Mouse (Mus musculus) liver, embryonic 12.5 days (tissue): ENCODE measurements around the gene Tbxas1. TPM values are rescaled to one million over a fixed set of nuclear protein-coding genes. Genes with fewer than 3 reads are reported as not detected.
A peak's percentile ranks its signal among the peaks of the same experiment; 100 is the strongest.

ENCODE experiments used
- ATAC-seq: fragments of 200-750 bp; cut with Nextera tagmentation; 2 replicates; pipeline ENCODE4 v1.8.0; 2017; ENCODE audit warnings: moderate number of reproducible peaks, mild to moderate bottlenecking, moderate library complexity
- H3K27ac ChIP-seq: fragments of 300-500 bp; sonication (generic); 2 replicates; pipeline ENCODE4 v1.5.1; 2016; ENCODE audit warnings: mild to moderate bottlenecking
- H3K27me3 ChIP-seq: fragments of 300-500 bp; sonication (generic); replicated peaks from 2 replicates; pipeline ENCODE4 v1.6.1; 2016; ENCODE audit warnings: mild to moderate bottlenecking, moderate library complexity
- H3K36me3 ChIP-seq: fragments of 300-500 bp; sonication (generic); 2 replicates; pipeline ENCODE4 v1.6.1; 2016; ENCODE audit warnings: mild to moderate bottlenecking, moderate library complexity
- H3K4me1 ChIP-seq: fragments of 300-500 bp; sonication (generic); 2 replicates; pipeline ENCODE4 v1.6.1; 2016
- H3K4me2 ChIP-seq: fragments of 300-500 bp; sonication (generic); 2 replicates; pipeline ENCODE4 v1.6.1; 2016; ENCODE audit warnings: mild to moderate bottlenecking, moderate library complexity
- H3K4me3 ChIP-seq: fragments of 300-500 bp; sonication (generic); 2 replicates; pipeline ENCODE4 v1.5.1; 2016; ENCODE audit warnings: mild to moderate bottlenecking, moderate library complexity
- H3K9ac ChIP-seq: fragments of 300-500 bp; sonication (generic); 2 replicates; pipeline ENCODE4 v1.6.1; 2016; ENCODE audit warnings: mild to moderate bottlenecking, moderate library complexity
- H3K9me3 ChIP-seq: fragments of 300-500 bp; sonication (generic); replicated peaks from 2 replicates; pipeline ENCODE4 v1.6.1; 2016; ENCODE audit warnings: mild to moderate bottlenecking, moderate library complexity
- WGBS: fragments of 180-500 bp; shearing (Covaris S2); methylation state at CpG from one replicate; pipeline ENCODE4 v1.1.7; 2016; ENCODE audit not compliant: insufficient replicate concordance; 5-methylcytosine and 5-hydroxymethylcytosine counted together
- polyA plus RNA-seq: library from polyadenylated mRNA; unstranded; fragments of >200 nt; fragmentation: Nextera tagmentation; extraction: Ambion mirVana; gene quantifications from 2 replicates; pipeline ENCODE4 v1.2.1, GENCODE M21; 2016

Tbxas1 gene
- polyA plus RNA-seq, 1 experiment from 2014 or later: 12.9 TPM

- Histone ChIP-seq H3K4me2 (peak overlapping the region; percentile 51), H3K9ac (peak overlapping the region; percentile 47), H3K27ac (peak overlapping the region; percentile 100), H3K27me3 (peaks cover 17% of the 10 kb centered on the region; the same call in 1 of the 2 replicates), H3K4me3 (peak overlapping the region; percentile 26), H3K36me3 (no peaks in the 10 kb centered on the region), H3K4me1 (peaks cover 81% of the 10 kb centered on the region), H3K9me3 (no peaks in the 10 kb centered on the region)
- no peak for ATAC-seq
- 37% methylated on average over 7 of the region's 7 CpGs for WGBS
Measured at GRCm38 (mm10) chr6:38925719-38926118, 50.5 kb downstream of the Tbxas1 start.

GRCm38 (mm10) chr6:38926135-38926962 lies 51.1 kb downstream of the Tbxas1 start:
- peaks cover 74% of the 10 kb centered on the region for H3K4me1 ChIP-seq
- no peak for ATAC-seq

DNA sequence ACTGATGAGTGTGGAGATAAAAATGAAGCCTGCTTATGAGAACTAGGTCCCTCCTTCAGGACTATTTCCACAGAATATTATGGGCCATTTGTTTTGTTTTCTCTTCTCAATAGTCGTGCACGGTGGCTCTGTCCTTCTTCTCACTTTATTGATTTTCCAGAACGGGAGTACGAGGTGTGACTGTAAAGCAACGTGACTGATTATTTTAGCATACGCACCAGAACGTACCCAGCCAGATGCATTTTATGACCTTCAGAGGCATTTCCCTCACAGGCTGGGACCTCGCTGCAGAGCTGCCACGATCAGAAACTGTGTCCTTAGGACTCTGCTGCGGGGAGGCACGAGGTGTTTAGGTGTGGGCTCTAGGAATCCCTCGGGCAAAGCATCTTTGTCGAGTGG lies 51.8 kb downstream of the Tbxas1 start:
- Histone ChIP-seq H3K27ac (no peak overlapping the region; the same call in 1 of the 2 replicates), H3K27me3 (peaks cover 17% of the 10 kb centered on the region; the same call in 1 of the 2 replicates), H3K4me1 (peaks cover 68% of the 10 kb centered on the region), H3K9ac (no peak overlapping the region), H3K9me3 (no peaks in the 10 kb centered on the region), H3K4me2 (no peak overlapping the region), H3K36me3 (no peaks in the 10 kb centered on the region), H3K4me3 (no peak overlapping the region)
- ATAC-seq: no peak
- WGBS: 75% methylated on average over 13 of the region's 13 CpGs

More at GRCm38 (mm10) chr6:38926135-38926962, 51.1 kb downstream of the Tbxas1 start:
- WGBS: 62% methylated on average over 28 of the region's 28 CpGs
- peak overlapping the region; percentile 100 for H3K27ac ChIP-seq
- peaks cover 17% of the 10 kb centered on the region; the same call in 1 of the 2 replicates for H3K27me3 ChIP-seq
- H3K4me2 ChIP-seq: peak overlapping the region; percentile 51
- H3K9ac ChIP-seq: peak overlapping the region; percentile 47
- H3K9me3 ChIP-seq: no peaks in the 10 kb centered on the region
- peak overlapping the region; percentile 26 for H3K4me3 ChIP-seq
- H3K36me3 ChIP-seq: no peaks in the 10 kb centered on the region

DNA sequence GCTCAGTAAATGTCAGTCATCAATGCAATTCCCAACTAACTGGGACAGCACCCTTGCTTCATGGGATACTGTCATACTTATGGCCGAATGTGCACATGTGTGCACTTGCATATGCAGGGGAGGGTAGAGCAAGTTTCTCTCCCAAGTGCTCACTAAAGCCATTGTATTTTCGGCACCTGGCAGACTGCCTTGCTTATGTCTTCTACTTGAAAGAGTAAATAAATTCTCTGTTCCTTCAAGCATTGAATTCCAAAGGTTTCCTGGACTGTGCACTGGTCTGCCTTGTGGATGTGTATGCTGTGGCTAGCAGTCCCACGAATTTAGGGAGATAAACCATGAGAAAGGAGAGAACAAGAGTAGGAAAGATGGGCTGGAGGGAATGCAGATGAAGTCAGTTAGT lies 53.3 kb downstream of the Tbxas1 start:
- Histone ChIP-seq H3K36me3 (no peaks in the 10 kb centered on the region), H3K9me3 (no peaks in the 10 kb centered on the region), H3K4me1 (peaks cover 53% of the 10 kb centered on the region), H3K9ac (no peak overlapping the region), H3K27ac (peak overlapping the region; percentile 59), H3K4me2 (no peak overlapping the region), H3K27me3 (peaks cover 17% of the 10 kb centered on the region; the same call in 1 of the 2 replicates), H3K4me3 (no peak overlapping the region)
- 65% methylated on average over 3 of the region's 3 CpGs for WGBS
- no peak for ATAC-seq

GRCm38 (mm10) chr6:38936009-38936408 lies 60.8 kb downstream of the Tbxas1 start:
- H3K27me3 ChIP-seq: 0 out of 2 replicates have a peak, but pooled peaks cover 5% of the 10 kb centered on the region
- WGBS: 75% methylated on average over 2 of the region's 2 CpGs
- no peak overlapping the region for H3K4me3 ChIP-seq
- H3K4me1 ChIP-seq: peaks cover 14% of the 10 kb centered on the region
- no peak overlapping the region for H3K27ac ChIP-seq
- ATAC-seq: no peak
- H3K9me3 ChIP-seq: no peaks in the 10 kb centered on the region
- no peak overlapping the region for H3K9ac ChIP-seq
- no peaks in the 10 kb centered on the region for H3K36me3 ChIP-seq
- H3K4me2 ChIP-seq: no peak overlapping the region

DNA sequence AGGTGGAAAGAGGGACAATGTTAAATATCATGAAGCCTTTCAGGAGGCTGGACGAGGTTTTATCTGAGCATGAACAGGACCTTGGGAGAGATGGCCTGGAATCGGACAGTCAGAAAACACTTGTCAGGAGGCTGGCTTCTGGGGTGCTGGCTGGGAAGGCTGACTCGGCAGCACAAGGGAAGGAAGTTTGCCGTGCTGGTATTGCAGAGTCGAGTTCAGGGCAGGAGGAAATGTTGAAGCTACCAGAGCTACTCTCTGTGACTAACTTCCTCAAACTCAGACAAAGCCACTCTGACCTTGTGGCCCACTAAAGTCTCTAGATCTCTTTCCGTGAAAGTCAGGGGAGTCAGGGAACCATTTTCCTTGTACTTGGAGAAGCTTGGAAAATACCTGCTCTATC lies 63.2 kb downstream of the Tbxas1 start:
- H3K36me3 ChIP-seq: no peaks in the 10 kb centered on the region
- H3K4me3 ChIP-seq: no peak overlapping the region
- H3K9ac ChIP-seq: no peak overlapping the region
- peak overlapping the region; percentile 34; the same call in 1 of the 2 replicates for H3K27ac ChIP-seq
- peaks cover 18% of the 10 kb centered on the region for H3K4me1 ChIP-seq
- peaks cover 7% of the 10 kb centered on the region; the same call in 1 of the 2 replicates for H3K9me3 ChIP-seq
- 0 out of 2 replicates have a peak, but pooled peaks cover 5% of the 10 kb centered on the region for H3K27me3 ChIP-seq
- ATAC-seq: no peak
- WGBS: 25% methylated on average over 6 of the region's 6 CpGs
- H3K4me2 ChIP-seq: no peak overlapping the region

- no peak for ATAC-seq
- Histone ChIP-seq H3K4me1 (peaks cover 18% of the 10 kb centered on the region), H3K4me2 (no peak overlapping the region), H3K9me3 (peaks cover 9% of the 10 kb centered on the region; the same call in 1 of the 2 replicates), H3K27me3 (0 out of 2 replicates have a peak, but pooled peaks cover 5% of the 10 kb centered on the region), H3K9ac (no peak overlapping the region), H3K36me3 (no peaks in the 10 kb centered on the region), H3K27ac (peak overlapping the region; percentile 34; the same call in 1 of the 2 replicates), H3K4me3 (no peak overlapping the region)
- WGBS: 66% methylated on average over 4 of the region's 4 CpGs
Measured at GRCm38 (mm10) chr6:38939096-38939495, 63.9 kb downstream of the Tbxas1 start.

DNA sequence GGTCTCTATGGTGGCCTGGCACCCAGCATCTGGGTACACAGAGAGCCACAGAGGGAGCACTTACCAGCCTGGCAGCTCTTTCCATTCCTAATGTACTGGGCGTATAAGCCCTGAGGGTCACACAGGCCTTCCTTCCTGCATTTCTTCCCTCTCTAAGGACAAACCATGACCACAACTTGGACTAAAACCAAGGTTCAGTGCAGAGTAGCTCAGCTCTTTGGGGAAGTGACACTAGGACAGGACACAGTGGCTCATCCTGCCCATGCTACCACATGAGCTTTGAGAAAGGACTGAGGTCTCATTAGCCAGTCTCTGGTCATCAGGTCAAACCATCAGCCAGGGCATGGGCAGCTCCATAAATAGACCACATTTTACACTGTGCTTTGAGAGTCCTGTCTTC lies 65.8 kb downstream of the Tbxas1 start:
- Histone ChIP-seq H3K36me3 (no peaks in the 10 kb centered on the region), H3K4me1 (peaks cover 27% of the 10 kb centered on the region), H3K27me3 (0 out of 2 replicates have a peak, but pooled peaks cover 5% of the 10 kb centered on the region), H3K9ac (no peak overlapping the region), H3K4me3 (no peak overlapping the region), H3K27ac (no peak overlapping the region), H3K4me2 (no peak overlapping the region), H3K9me3 (peaks cover 9% of the 10 kb centered on the region; the same call in 1 of the 2 replicates)
- 75% methylated on average over 1 of the region's 1 CpGs for WGBS
- no peak for ATAC-seq

DNA sequence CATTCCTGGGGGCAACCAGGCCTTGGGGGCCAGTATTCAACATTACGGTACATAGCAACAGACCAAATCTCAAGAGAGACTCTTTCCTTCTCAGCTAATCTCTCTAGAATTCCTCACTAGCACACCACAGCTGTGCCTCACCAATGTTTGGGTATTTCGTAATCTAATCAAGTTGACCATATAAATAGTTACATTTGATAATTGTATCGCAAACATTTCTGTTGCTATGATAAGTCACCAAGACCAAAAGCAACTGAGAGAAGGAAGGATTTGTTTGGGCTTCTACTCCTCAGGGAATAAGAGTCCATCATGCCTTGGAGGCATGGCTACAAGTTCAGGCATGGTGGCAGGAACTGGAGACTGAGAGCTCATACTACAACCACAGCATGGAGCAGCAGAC lies 67.6 kb downstream of the Tbxas1 start:
- H3K4me1 ChIP-seq: peaks cover 27% of the 10 kb centered on the region
- peaks cover 9% of the 10 kb centered on the region; the same call in 1 of the 2 replicates for H3K9me3 ChIP-seq
- 0 out of 2 replicates have a peak, but pooled peaks cover under 1% of the 10 kb centered on the region for H3K27me3 ChIP-seq
- H3K4me2 ChIP-seq: no peak overlapping the region
- H3K36me3 ChIP-seq: no peaks in the 10 kb centered on the region
- H3K4me3 ChIP-seq: no peak overlapping the region
- no peak overlapping the region for H3K9ac ChIP-seq
- ATAC-seq: no peak
- 86% methylated on average over 3 of the region's 3 CpGs for WGBS
- H3K27ac ChIP-seq: no peak overlapping the region

DNA sequence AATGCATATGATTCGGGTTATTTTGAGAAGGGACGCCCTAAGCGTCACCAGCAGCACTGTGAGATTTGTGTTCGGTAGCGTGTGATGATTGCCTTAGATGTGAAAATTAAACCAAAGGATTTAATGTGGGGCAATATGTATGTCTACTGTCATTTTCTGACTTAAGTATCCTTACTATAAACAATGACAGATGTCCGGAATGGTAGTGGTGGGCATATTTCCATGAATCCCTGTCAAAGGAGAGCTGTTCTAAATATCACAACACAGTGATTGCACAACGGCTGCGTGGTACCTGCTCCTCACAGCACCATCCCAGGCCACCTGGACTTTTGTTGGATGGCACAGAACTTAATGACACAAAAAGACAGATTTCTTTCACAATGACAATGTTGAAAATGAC lies 69.2 kb downstream of the Tbxas1 start:
- Histone ChIP-seq H3K36me3 (no peaks in the 10 kb centered on the region), H3K4me1 (peaks cover 25% of the 10 kb centered on the region), H3K4me3 (no peak overlapping the region), H3K9ac (no peak overlapping the region), H3K4me2 (no peak overlapping the region), H3K27ac (no peak overlapping the region), H3K27me3 (no peaks in the 10 kb centered on the region), H3K9me3 (peaks cover 9% of the 10 kb centered on the region; the same call in 1 of the 2 replicates)
- 88% methylated on average over 8 of the region's 8 CpGs for WGBS
- ATAC-seq: no peak

DNA sequence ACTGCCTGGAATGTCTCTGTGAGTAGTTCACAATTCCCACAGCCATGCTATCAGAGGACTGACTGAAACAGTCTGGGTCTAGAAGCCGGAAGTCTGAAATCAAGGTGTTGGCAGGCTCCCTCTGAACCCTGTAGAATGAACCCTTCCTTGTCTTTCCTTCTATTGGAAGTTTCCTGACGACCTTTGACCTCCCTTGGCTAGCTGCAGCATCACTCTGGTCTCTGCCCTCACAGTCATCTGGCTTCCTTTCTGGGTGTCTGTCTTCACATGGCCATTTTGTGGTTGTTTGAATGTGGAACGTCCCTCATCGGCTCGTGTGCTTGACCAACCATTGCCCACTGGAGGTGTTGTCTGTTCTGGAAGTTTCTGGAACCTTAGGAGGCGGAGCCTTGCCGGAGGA lies 69.6 kb downstream of the Tbxas1 start:
- no peak overlapping the region for H3K4me3 ChIP-seq
- 69% methylated on average over 7 of the region's 7 CpGs for WGBS
- H3K36me3 ChIP-seq: no peaks in the 10 kb centered on the region
- peaks cover 29% of the 10 kb centered on the region for H3K4me1 ChIP-seq
- H3K9ac ChIP-seq: no peak overlapping the region
- no peak overlapping the region for H3K27ac ChIP-seq
- H3K4me2 ChIP-seq: no peak overlapping the region
- no peaks in the 10 kb centered on the region for H3K27me3 ChIP-seq
- no peak for ATAC-seq
- peaks cover 9% of the 10 kb centered on the region; the same call in 1 of the 2 replicates for H3K9me3 ChIP-seq

- Histone ChIP-seq H3K4me3 (no peak overlapping the region), H3K4me2 (no peak overlapping the region), H3K27ac (no peak overlapping the region), H3K4me1 (peaks cover 32% of the 10 kb centered on the region), H3K9me3 (peaks cover 9% of the 10 kb centered on the region; the same call in 1 of the 2 replicates), H3K36me3 (no peaks in the 10 kb centered on the region), H3K9ac (no peak overlapping the region), H3K27me3 (no peaks in the 10 kb centered on the region)
- 79% methylated on average over 3 of the region's 3 CpGs for WGBS
- no peak for ATAC-seq
Measured at GRCm38 (mm10) chr6:38945681-38946080, 70.5 kb downstream of the Tbxas1 start.
